Mouse (Mus musculus): ENCODE data around the gene Actb. TPM values are rescaled to one million over a fixed set of nuclear protein-coding genes. Genes with fewer than 3 reads are reported as not detected.
A peak's percentile ranks its signal among the peaks of the same experiment; 100 is the strongest.
"Not testable (repeated sequence)": the region's sequence is repeated elsewhere in the genome, so short reads cannot be mapped to it uniquely, and the experiment has no call there.

Gene Actb
- total RNA-seq, 1 experiment from 2014 or later: 8,865 TPM

- no peak for ATAC-seq (ENCODE audit: extremely low read depth, insufficient number of reproducible peaks, low FRiP score, poor library complexity, severe bottlenecking)
These were observed 2.1 kb downstream of the Actb start for GRCm38 (mm10) chr5:142904208-142905037.

- no peak for ATAC-seq (ENCODE audit: extremely low read depth, insufficient number of reproducible peaks, low FRiP score, poor library complexity, severe bottlenecking)
These were observed 2.9 kb downstream of the Actb start for GRCm38 (mm10) chr5:142903470-142904207.

- no peak for ATAC-seq (ENCODE audit: extremely low read depth, insufficient number of reproducible peaks, low FRiP score, poor library complexity, severe bottlenecking)
These were observed 3.8 kb downstream of the Actb start for GRCm38 (mm10) chr5:142902506-142903314.

- ATAC-seq (ENCODE audit: extremely low read depth, insufficient number of reproducible peaks, low FRiP score, poor library complexity, severe bottlenecking): no peak
These were observed 4.6 kb downstream of the Actb start for GRCm38 (mm10) chr5:142901846-142902505.

- no peak for ATAC-seq (ENCODE audit: extremely low read depth, insufficient number of reproducible peaks, low FRiP score, poor library complexity, severe bottlenecking)
These were observed 5.2 kb downstream of the Actb start for GRCm38 (mm10) chr5:142901355-142901802.

GRCm38 (mm10) chr5:142900651-142901050 is 5.9 kb downstream of the Actb start:
- no peak for ATAC-seq (ENCODE audit: extremely low read depth, insufficient number of reproducible peaks, low FRiP score, poor library complexity, severe bottlenecking)

- ATAC-seq (ENCODE audit: extremely low read depth, insufficient number of reproducible peaks, low FRiP score, poor library complexity, severe bottlenecking): no peak
These were observed 6.5 kb downstream of the Actb start for GRCm38 (mm10) chr5:142899932-142900533.

GRCm38 (mm10) chr5:142899057-142899601 is 7.4 kb downstream of the Actb start:
- peak; percentile 10; the same call in 1 of the 2 replicates for ATAC-seq (ENCODE audit: extremely low read depth, insufficient number of reproducible peaks, low FRiP score, poor library complexity, severe bottlenecking)

GRCm38 (mm10) chr5:142898316-142898715 is 8.2 kb downstream of the Actb start:
- no peak for ATAC-seq (ENCODE audit: extremely low read depth, insufficient number of reproducible peaks, low FRiP score, poor library complexity, severe bottlenecking)

- no peak for ATAC-seq (ENCODE audit: extremely low read depth, insufficient number of reproducible peaks, low FRiP score, poor library complexity, severe bottlenecking)
These were observed 8.8 kb downstream of the Actb start for GRCm38 (mm10) chr5:142897568-142898248.

GRCm38 (mm10) chr5:142896713-142897112 is 9.8 kb downstream of the Actb start:
- ATAC-seq (ENCODE audit: extremely low read depth, insufficient number of reproducible peaks, low FRiP score, poor library complexity, severe bottlenecking): no peak

GRCm38 (mm10) chr5:142896192-142896591 is 10.4 kb downstream of the Actb start:
- ATAC-seq (ENCODE audit: extremely low read depth, insufficient number of reproducible peaks, low FRiP score, poor library complexity, severe bottlenecking): no peak

- ATAC-seq (ENCODE audit: extremely low read depth, insufficient number of reproducible peaks, low FRiP score, poor library complexity, severe bottlenecking): peak; percentile 87
These were observed 11.5 kb downstream of the Actb start, which contains the start of gene Fbxl18 for GRCm38 (mm10) chr5:142894918-142895613. Gene Fbxl18 (minus strand): TSS chr5:142895421.

- no peak for ATAC-seq (ENCODE audit: extremely low read depth, insufficient number of reproducible peaks, low FRiP score, poor library complexity, severe bottlenecking)
These were observed 15.2 kb downstream of the Actb start for GRCm38 (mm10) chr5:142891396-142891795.

GRCm38 (mm10) chr5:142887533-142887932 is 19.0 kb downstream of the Actb start:
- not testable (repeated sequence) for ATAC-seq (ENCODE audit: extremely low read depth, insufficient number of reproducible peaks, low FRiP score, poor library complexity, severe bottlenecking)

- no peak for ATAC-seq (ENCODE audit: extremely low read depth, insufficient number of reproducible peaks, low FRiP score, poor library complexity, severe bottlenecking)
These were observed 19.8 kb downstream of the Actb start for GRCm38 (mm10) chr5:142886761-142887160.

- no peak for ATAC-seq (ENCODE audit: extremely low read depth, insufficient number of reproducible peaks, low FRiP score, poor library complexity, severe bottlenecking)
These were observed 20.4 kb downstream of the Actb start for GRCm38 (mm10) chr5:142886181-142886580.
